Mouse (Mus musculus): ENCODE measurements around the gene Hddc2.
"Not testable (repeated sequence)": the region's sequence is repeated elsewhere in the genome, so short reads cannot be mapped to it uniquely, and the experiment has no call there.

The Hddc2 gene

GRCm38 (mm10) chr10:31352845-31353427 is 39.8 kb downstream of the Hddc2 start:
- no peak for DNase-seq (ENCODE audit: low read depth in 2 of 2, low spot score in 2 of 2)

- no peak for DNase-seq (ENCODE audit: low read depth in 2 of 2, low spot score in 2 of 2)
Measured at GRCm38 (mm10) chr10:31354141-31354540, 41.0 kb downstream of the Hddc2 start.

GRCm38 (mm10) chr10:31354886-31355461 is 41.8 kb downstream of the Hddc2 start:
- DNase-seq (ENCODE audit: low read depth in 2 of 2, low spot score in 2 of 2), result no peak

GRCm38 (mm10) chr10:31359749-31360148 is 46.6 kb downstream of the Hddc2 start:
- DNase-seq (ENCODE audit: low read depth in 2 of 2, low spot score in 2 of 2), result no peak

- DNase-seq (ENCODE audit: low read depth in 2 of 2, low spot score in 2 of 2), result not testable (repeated sequence)
Measured at GRCm38 (mm10) chr10:31370200-31370599, 57.0 kb downstream of the Hddc2 start.
